Mouse (Mus musculus): ENCODE results near the gene Igfbp1.

DNA sequence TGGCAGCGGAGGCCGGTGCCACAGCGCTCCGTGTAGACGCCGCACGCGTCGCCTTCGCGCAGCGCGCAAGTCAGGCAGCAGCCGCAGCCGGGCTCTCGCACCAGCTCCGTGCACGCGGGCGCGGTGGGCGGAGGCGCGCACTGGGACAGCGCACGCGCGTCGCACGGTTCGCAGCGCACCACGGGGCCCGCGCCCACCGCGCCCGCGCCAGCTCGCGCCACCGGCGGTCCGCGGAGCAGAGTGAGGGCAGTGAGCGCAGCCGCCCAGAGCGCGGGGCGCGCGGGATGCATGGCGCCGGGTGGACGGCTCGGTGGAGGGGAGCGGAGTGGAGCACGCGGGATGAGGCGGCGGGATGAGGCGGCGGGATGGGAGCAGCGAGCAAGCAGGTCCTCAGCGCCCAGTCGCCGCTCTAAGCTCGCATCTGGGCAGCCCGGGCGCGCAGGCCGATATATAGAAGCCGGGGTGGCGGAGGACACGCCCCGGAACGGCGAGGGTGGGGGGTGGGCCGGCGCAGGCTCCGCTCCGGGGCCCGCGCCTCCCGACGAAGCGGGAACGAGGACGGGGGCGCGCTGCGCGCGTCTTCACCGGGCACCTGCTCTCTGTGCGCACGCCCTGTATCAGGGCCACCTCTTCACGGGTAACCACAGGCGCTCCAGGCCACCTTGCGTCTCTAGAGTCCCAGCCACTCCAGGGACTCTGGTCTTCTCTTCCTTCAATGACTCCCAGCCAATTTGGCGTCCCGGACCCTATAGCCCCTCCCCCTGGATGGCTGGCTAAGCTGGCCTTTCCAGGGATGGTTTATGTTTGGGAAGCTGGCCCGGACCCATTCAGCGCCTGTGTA lies 16.1 kb downstream of the Igfbp1 start, which contains the start of gene Igfbp3:
- TF ChIP-seq CTCF (IDR thresholded peaks at IDR 0.05; ENCODE audit: low read depth) (no peak), EP300 (IDR thresholded peaks at IDR 0.05; ENCODE audit: low read depth) (no peak)

Data from liver, embryonic 14.5 days (tissue).